In genomic region chr11:57998872-57999271, GRCm38 (mm10) we compare ENCODE assay signal across 10 mouse cellular contexts. TPM values are rescaled to one million over a fixed set of nuclear protein-coding genes. Genes with fewer than 3 reads are reported as not detected.
DNase-seq lines count a peak whose midpoint lies in the region; ATAC-seq lines count a peak whose summit lies in the region.
"Had no signal": no experiment of that assay in that cellular context is flagged by ENCODE, and none has a peak within 500 bp of the region (broad histone marks: within the 10 kb centered on the region; RNA-seq: fewer than 3 reads in every experiment).

No protein-coding gene starts in this region.

- no peak overlapping the region for H3K4me3 ChIP-seq in midbrain, embryonic 10.5 days
- no peak overlapping the region for H3K4me3 ChIP-seq in midbrain, embryonic 14.5 days (replicated peaks; ENCODE audit: low read depth, low read length)
- no peak overlapping the region for H3K4me3 ChIP-seq in intestine, embryonic 16.5 days (ENCODE audit: low read length)
- H3K4me3 ChIP-seq in liver, embryonic 11.5 days (ENCODE audit: low read depth, low read length): no peak overlapping the region
- no peak overlapping the region for H3K4me3 ChIP-seq in forebrain, embryonic 14.5 days (ENCODE audit: low read depth, low read length)
- H3K4me3 ChIP-seq in hindbrain, embryonic 11.5 days (ENCODE audit: low read depth, low read length): no peak overlapping the region

- WGBS in midbrain, embryonic 10.5 days: 5% methylated on average over 1 of the region's 1 CpGs
- WGBS in midbrain, embryonic 14.5 days: 13% methylated on average over 1 of the region's 1 CpGs
- 15% methylated on average over 1 of the region's 1 CpGs for WGBS in intestine, embryonic 16.5 days
- 33% methylated on average over 1 of the region's 1 CpGs for WGBS in liver, embryonic 11.5 days
- 0% methylated on average over 1 of the region's 1 CpGs for WGBS in forebrain, embryonic 14.5 days
- 0% methylated on average over 1 of the region's 1 CpGs for WGBS in hindbrain, embryonic 11.5 days

- H3K4me1 ChIP-seq in midbrain, embryonic 10.5 days: peaks cover 7% of the 10 kb centered on the region
- H3K4me1 ChIP-seq in midbrain, embryonic 14.5 days (ENCODE audit: control insufficient read depth, insufficient read depth, low read length): no peaks in the 10 kb centered on the region
- H3K4me1 ChIP-seq in intestine, embryonic 16.5 days (ENCODE audit: control insufficient read depth, insufficient read depth, low read length): 0 out of 2 replicates have a peak, but pooled peaks cover 2% of the 10 kb centered on the region
- peaks cover 6% of the 10 kb centered on the region; the same call in 1 of the 2 replicates for H3K4me1 ChIP-seq in liver, embryonic 11.5 days (replicated peaks; ENCODE audit: control insufficient read depth, insufficient read depth, low read length)
- no peaks in the 10 kb centered on the region for H3K4me1 ChIP-seq in forebrain, embryonic 14.5 days (ENCODE audit: control insufficient read depth, insufficient read depth, low read length)
- H3K4me1 ChIP-seq in hindbrain, embryonic 11.5 days (replicated peaks; ENCODE audit: control insufficient read depth, insufficient read depth, low read length): no peaks in the 10 kb centered on the region

- no peak for ATAC-seq in midbrain, embryonic 14.5 days (ENCODE audit: low FRiP score, low TSS enrichment)
- ATAC-seq in intestine, embryonic 16.5 days: peak; percentile 93
- peak; percentile 58 for ATAC-seq in liver, embryonic 11.5 days (replicated peaks; ENCODE audit: low FRiP score)
- ATAC-seq in forebrain, embryonic 14.5 days: no peak
- ATAC-seq in hindbrain, embryonic 11.5 days (ENCODE audit: low FRiP score): no peak

- no peaks in the 10 kb centered on the region for H3K36me3 ChIP-seq in midbrain, embryonic 10.5 days
- no peaks in the 10 kb centered on the region for H3K36me3 ChIP-seq in midbrain, embryonic 14.5 days (ENCODE audit: control insufficient read depth, insufficient read depth, low read length)
- H3K36me3 ChIP-seq in intestine, embryonic 16.5 days (ENCODE audit: control insufficient read depth, insufficient read depth, low read length): no peaks in the 10 kb centered on the region
- H3K36me3 ChIP-seq in liver, embryonic 11.5 days (ENCODE audit: control insufficient read depth, insufficient read depth, low read length): no peaks in the 10 kb centered on the region
- no peaks in the 10 kb centered on the region for H3K36me3 ChIP-seq in forebrain, embryonic 14.5 days (ENCODE audit: control insufficient read depth, insufficient read depth, low read length)
- no peaks in the 10 kb centered on the region for H3K36me3 ChIP-seq in hindbrain, embryonic 11.5 days (ENCODE audit: control insufficient read depth, insufficient read depth, low read length)

- intact Hi-C loops in left cerebral cortex, postnatal 25 days (cut with DNase I): loop anchor here (2.0 kb wide), 1 partner anchor 24 kb away; no protein-coding TSS in a partner anchor

- peak overlapping the region; percentile 42; the same call in 1 of the 2 replicates for H3K27ac ChIP-seq in midbrain, embryonic 10.5 days (replicated peaks)
- no peak overlapping the region for H3K27ac ChIP-seq in midbrain, embryonic 14.5 days (replicated peaks; ENCODE audit: low read depth, low read length)
- 0 out of 2 replicates have a peak overlapping the region, but pooled peaks have one; percentile 54 for H3K27ac ChIP-seq in intestine, embryonic 16.5 days (ENCODE audit: low read length)
- 0 out of 2 replicates have a peak overlapping the region, but pooled peaks have one; percentile 15 for H3K27ac ChIP-seq in liver, embryonic 11.5 days (ENCODE audit: low read depth, low read length)
- H3K27ac ChIP-seq in forebrain, embryonic 14.5 days (ENCODE audit: low read depth, low read length): no peak overlapping the region
- no peak overlapping the region for H3K27ac ChIP-seq in hindbrain, embryonic 11.5 days (ENCODE audit: low read depth, low read length)

- H3K9ac ChIP-seq in midbrain, embryonic 14.5 days (replicated peaks; ENCODE audit: low read length): no peak overlapping the region
- no peak overlapping the region for H3K9ac ChIP-seq in intestine, embryonic 16.5 days (ENCODE audit: low read depth, low read length)
- H3K9ac ChIP-seq in liver, embryonic 11.5 days (ENCODE audit: low read depth, low read length): no peak overlapping the region
- H3K9ac ChIP-seq in forebrain, embryonic 14.5 days (ENCODE audit: low read length): no peak overlapping the region
- no peak overlapping the region for H3K9ac ChIP-seq in hindbrain, embryonic 11.5 days (ENCODE audit: low read depth, low read length)

- H3K4me2 ChIP-seq in midbrain, embryonic 14.5 days (ENCODE audit: low read length): no peak overlapping the region
- no peak overlapping the region for H3K4me2 ChIP-seq in intestine, embryonic 16.5 days (ENCODE audit: low read depth, low read length)
- H3K4me2 ChIP-seq in liver, embryonic 11.5 days: no peak overlapping the region
- H3K4me2 ChIP-seq in forebrain, embryonic 14.5 days (ENCODE audit: low read length): no peak overlapping the region
- H3K4me2 ChIP-seq in hindbrain, embryonic 11.5 days (replicated peaks; ENCODE audit: low read depth, low read length): no peak overlapping the region

- H3K27me3 ChIP-seq in midbrain, embryonic 10.5 days (ENCODE audit: low read depth, poor library complexity, severe bottlenecking): no peaks in the 10 kb centered on the region
- H3K27me3 ChIP-seq in midbrain, embryonic 14.5 days (ENCODE audit: control insufficient read depth, insufficient read depth, low read length): no peaks in the 10 kb centered on the region
- no peaks in the 10 kb centered on the region for H3K27me3 ChIP-seq in intestine, embryonic 16.5 days (replicated peaks; ENCODE audit: control insufficient read depth, insufficient read depth, low read length)
- H3K27me3 ChIP-seq in liver, embryonic 11.5 days (replicated peaks; ENCODE audit: control insufficient read depth, insufficient read depth, low read length): no peaks in the 10 kb centered on the region
- no peaks in the 10 kb centered on the region for H3K27me3 ChIP-seq in forebrain, embryonic 14.5 days (replicated peaks; ENCODE audit: control insufficient read depth, insufficient read depth, low read length)
- H3K27me3 ChIP-seq in hindbrain, embryonic 11.5 days (ENCODE audit: control insufficient read depth, insufficient read depth, low read length): no peaks in the 10 kb centered on the region

- no peaks in the 10 kb centered on the region for H3K9me3 ChIP-seq in midbrain, embryonic 10.5 days (replicated peaks)
- H3K9me3 ChIP-seq in midbrain, embryonic 14.5 days (ENCODE audit: control insufficient read depth, low read length): no peaks in the 10 kb centered on the region
- no peaks in the 10 kb centered on the region for H3K9me3 ChIP-seq in intestine, embryonic 16.5 days (ENCODE audit: control insufficient read depth, low read length)
- H3K9me3 ChIP-seq in liver, embryonic 11.5 days (ENCODE audit: control insufficient read depth, low read length): no peaks in the 10 kb centered on the region
- no peaks in the 10 kb centered on the region for H3K9me3 ChIP-seq in forebrain, embryonic 14.5 days (replicated peaks; ENCODE audit: control insufficient read depth, low read length)
- H3K9me3 ChIP-seq in hindbrain, embryonic 11.5 days (ENCODE audit: control insufficient read depth, low read length): no peaks in the 10 kb centered on the region

- no peak for DNase-seq in midbrain, embryonic 10.5 days (ENCODE audit: low spot score)
- no peak for DNase-seq in midbrain, embryonic 14.5 days
- no peak for DNase-seq in liver, embryonic 11.5 days (ENCODE audit: low spot score)
- DNase-seq in forebrain, embryonic 14.5 days (ENCODE audit: low spot score): no peak
- DNase-seq in left cerebral cortex, postnatal 25 days (ENCODE audit: low spot score in 2 of 2): no peak
- no peak for DNase-seq in hindbrain, embryonic 11.5 days (ENCODE audit: low spot score)
- DNase-seq: adrenal gland, adult 2 months; cerebellum, postnatal 10 days; thymus, postnatal 4 days had no signal

RNA-seq across cellular contexts. Expression of gene Larp1, which starts 10.0 kb away (rescaled TPM):
- 13.0 and 15.3 TPM in 2 replicates for polyA plus RNA-seq in midbrain, embryonic 10.5 days (2016; fragmentation: Nextera tagmentation; extraction: Ambion mirVana)
- polyA plus RNA-seq in midbrain, embryonic 14.5 days (2014; fragmentation: Nextera tagmentation; extraction: Ambion mirVana): 19.1 and 19.6 TPM in 2 replicates
- polyA plus RNA-seq in intestine, embryonic 16.5 days (2015; fragmentation: Nextera tagmentation; extraction: Ambion mirVana): 16.5 and 16.7 TPM in 2 replicates
- 37.2 and 43.0 TPM in 2 replicates for polyA plus RNA-seq in liver, embryonic 11.5 days (2014; fragmentation: Nextera tagmentation; extraction: Ambion mirVana)
- polyA plus RNA-seq in forebrain, embryonic 14.5 days (2014; fragmentation: Nextera tagmentation; extraction: Ambion mirVana): 11.8 and 14.7 TPM in 2 replicates
- 10 to 100 TPM; 86.4 to 88.9 TPM for total RNA-seq in left cerebral cortex, postnatal 25 days (2021)
- 14.5 and 18.2 TPM in 2 replicates for polyA plus RNA-seq in hindbrain, embryonic 11.5 days (2014; fragmentation: Nextera tagmentation; extraction: Ambion mirVana)

Comparison
In these comparisons a context has a peak if more than half of its experiments do, and no peak if none do; other contexts are left out.
1. H3K27ac ChIP-seq: peak in midbrain, embryonic 10.5 days (single experiment), intestine, embryonic 16.5 days (single experiment) and liver, embryonic 11.5 days (single experiment); none in midbrain, embryonic 14.5 days (single experiment), forebrain, embryonic 14.5 days (single experiment) and hindbrain, embryonic 11.5 days (single experiment).
2. ATAC-seq: peak in intestine, embryonic 16.5 days (single experiment) and liver, embryonic 11.5 days (single experiment); none in midbrain, embryonic 14.5 days (single experiment), forebrain, embryonic 14.5 days (single experiment) and hindbrain, embryonic 11.5 days (single experiment).